In the genomic region with DNA sequence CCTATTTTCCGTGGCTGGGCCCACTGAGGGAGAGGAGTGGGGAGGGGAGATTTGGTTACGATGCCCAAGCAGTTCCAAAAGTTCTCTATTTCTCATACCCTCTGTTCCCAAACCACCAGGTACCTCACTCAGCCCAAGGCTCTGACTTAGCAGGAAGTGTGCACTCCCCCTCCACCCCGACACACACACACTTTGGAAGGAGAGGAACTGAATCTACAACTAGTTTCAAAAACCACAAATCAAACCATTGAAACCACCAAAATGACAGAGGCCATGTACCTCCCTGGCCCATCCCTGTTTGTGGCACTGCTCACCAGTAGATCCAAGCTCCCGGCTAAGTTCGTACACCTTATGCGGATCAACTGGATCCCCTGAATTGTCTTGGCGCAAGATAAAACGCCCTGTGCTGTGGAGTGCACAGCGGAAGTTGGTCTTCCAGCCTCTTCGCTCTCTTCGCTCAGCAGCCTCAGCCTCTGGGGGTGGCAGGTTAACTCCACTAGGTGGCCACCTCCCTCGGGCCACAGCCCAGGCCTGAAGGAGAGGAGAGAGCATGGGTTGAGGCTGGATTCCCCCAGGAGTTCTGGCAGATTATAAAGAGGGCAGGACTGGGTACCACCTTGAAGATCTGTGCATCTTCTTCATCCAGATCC, we compare ENCODE assay signal across 8 mouse cellular contexts. TPM values are rescaled to one million over a fixed set of nuclear protein-coding genes. Genes with fewer than 3 reads are reported as not detected.
DNase-seq lines count a peak whose midpoint lies in the region; ATAC-seq lines count a peak whose summit lies in the region.

No protein-coding gene starts in this region.

- H3K9me3 ChIP-seq in liver, embryonic 12.5 days (replicated peaks), result no peaks in the 10 kb centered on the region

- H3K9ac ChIP-seq in liver, embryonic 12.5 days, result 0 out of 2 replicates have a peak overlapping the region, but pooled peaks have one; percentile 14

- peaks cover 42% of the 10 kb centered on the region for H3K4me1 ChIP-seq in liver, embryonic 12.5 days

- H3K4me2 ChIP-seq in liver, embryonic 12.5 days, result peak overlapping the region; percentile 89

- H3K36me3 ChIP-seq in liver, embryonic 12.5 days, result peaks cover 48% of the 10 kb centered on the region

- H3K27ac ChIP-seq in liver, embryonic 12.5 days, result 0 out of 2 replicates have a peak overlapping the region, but pooled peaks have one; percentile 36

- peak; percentile 26 for DNase-seq in 3T3-L1 (ENCODE audit: low read depth, low spot score)
- peak; percentile 79 for DNase-seq in CD4-positive, CD25-positive, alpha-beta regulatory T cell, adult 2 months (ENCODE audit: low read depth, low spot score)
- peak; percentile 62 for DNase-seq in embryo, embryonic 11 days
- peak; percentile 55 for DNase-seq in heart, postnatal 4 days
- DNase-seq in naive thymus-derived CD4-positive, alpha-beta T cell, adult 2 months (ENCODE audit: low read depth), result peak; percentile 79
- DNase-seq in thymus, postnatal 36 days, result peak; percentile 72 to 76
- DNase-seq in right cerebral cortex, postnatal 10 days (ENCODE audit: low spot score in 2 of 2), result no peak

- ATAC-seq in liver, embryonic 12.5 days, result peak; percentile 48

- H3K4me3 ChIP-seq in liver, embryonic 12.5 days, result peak overlapping the region; percentile 75

- WGBS in liver, embryonic 12.5 days (ENCODE audit: insufficient replicate concordance), result 18% methylated on average over 12 of the region's 12 CpGs

- peaks cover 14% of the 10 kb centered on the region for H3K27me3 ChIP-seq in liver, embryonic 12.5 days (replicated peaks)

RNA-seq across cellular contexts. Expression of a gene that starts 1.4 kb away (rescaled TPM):
- 1 to 10 TPM; 1.3 to 1.4 TPM for total RNA-seq in heart, postnatal 4 days (2021)
- polyA plus RNA-seq in liver, embryonic 12.5 days (2016; fragmentation: Nextera tagmentation; extraction: Ambion mirVana), result 4.9 and 5.2 TPM in 2 replicates

RNA-seq across cellular contexts. Expression of a gene that starts 11.7 kb away (rescaled TPM):
- total RNA-seq in heart, postnatal 4 days (2021), result not detected
- polyA plus RNA-seq in liver, embryonic 12.5 days (2016; fragmentation: Nextera tagmentation; extraction: Ambion mirVana), result 0.14 and 0.20 TPM in 2 replicates

RNA-seq across cellular contexts. Expression of a gene that starts 14.0 kb away (rescaled TPM):
- total RNA-seq in heart, postnatal 4 days (2021), result not detected
- 0.32 and 0.60 TPM in 2 replicates for polyA plus RNA-seq in liver, embryonic 12.5 days (2016; fragmentation: Nextera tagmentation; extraction: Ambion mirVana)

RNA-seq across cellular contexts. Expression of a gene that starts 26.9 kb away (rescaled TPM):
- not detected for total RNA-seq in heart, postnatal 4 days (2021)
- polyA plus RNA-seq in liver, embryonic 12.5 days (2016; fragmentation: Nextera tagmentation; extraction: Ambion mirVana), result 0.04 and 0.07 TPM in 2 replicates

RNA-seq across cellular contexts. Expression of a gene that starts 36.3 kb away (rescaled TPM):
- total RNA-seq in heart, postnatal 4 days (2021), result 10 to 100 TPM; 44.3 to 52.2 TPM
- polyA plus RNA-seq in liver, embryonic 12.5 days (2016; fragmentation: Nextera tagmentation; extraction: Ambion mirVana), result 52.9 and 53.1 TPM in 2 replicates

Comparison
In these comparisons a context has a peak if more than half of its experiments do, and no peak if none do; other contexts are left out.
1. DNase-seq: peak in 3T3-L1 (single experiment), CD4-positive, CD25-positive, alpha-beta regulatory T cell, adult 2 months (single experiment), embryo, embryonic 11 days (single experiment), heart, postnatal 4 days (single experiment), naive thymus-derived CD4-positive, alpha-beta T cell, adult 2 months (single experiment) and thymus, postnatal 36 days (2 of 2); none in right cerebral cortex, postnatal 10 days (0 of 2).